Mouse (Mus musculus) heart, embryonic 15.5 days (tissue): ENCODE measurements around the gene Patj. TPM values are rescaled to one million over a fixed set of nuclear protein-coding genes. Genes with fewer than 3 reads are reported as not detected.

ENCODE experiments used
- ATAC-seq: fragments of 200-750 bp; cut with Nextera tagmentation; replicated peaks from 2 replicates; pipeline ENCODE4 v1.8.0; 2017; ENCODE audit warnings: low read depth, moderate TSS enrichment; ENCODE audit not compliant: insufficient number of reproducible peaks, insufficient read depth, low FRiP score
- H3K27ac ChIP-seq: fragments of 300-500 bp; sonication (generic); 2 replicates; pipeline ENCODE4 v1.5.1; 2015; ENCODE audit warnings: mild to moderate bottlenecking, inconsistent platforms
- H3K27me3 ChIP-seq: fragments of 300-500 bp; sonication (generic); 2 replicates; pipeline ENCODE4 v1.6.1; 2015; ENCODE audit warnings: inconsistent platforms
- H3K36me3 ChIP-seq: fragments of 300-500 bp; sonication (generic); 2 replicates; pipeline ENCODE4 v1.6.1; 2015; ENCODE audit warnings: mild to moderate bottlenecking, inconsistent platforms
- H3K4me1 ChIP-seq: fragments of 300-500 bp; sonication (generic); replicated peaks from 2 replicates; pipeline ENCODE4 v1.6.1; 2015; ENCODE audit warnings: inconsistent platforms
- H3K4me2 ChIP-seq: fragments of 300-500 bp; sonication (generic); 2 replicates; pipeline ENCODE4 v1.6.1; 2015; ENCODE audit warnings: inconsistent platforms, mild to moderate bottlenecking, moderate library complexity
- H3K4me3 ChIP-seq: fragments of 300-500 bp; sonication (generic); 2 replicates; pipeline ENCODE4 v1.5.1; 2015; ENCODE audit warnings: mild to moderate bottlenecking, inconsistent platforms
- H3K9ac ChIP-seq: fragments of 300-500 bp; sonication (generic); 2 replicates; pipeline ENCODE4 v1.6.1; 2015; ENCODE audit warnings: mild to moderate bottlenecking, inconsistent platforms
- H3K9me3 ChIP-seq: fragments of 300-500 bp; sonication (generic); replicated peaks from 2 replicates; pipeline ENCODE4 v1.6.1; 2016; ENCODE audit warnings: inconsistent platforms
- WGBS: fragments of 180-500 bp; shearing (Covaris S2); methylation state at CpG from one replicate; pipeline ENCODE4 v1.1.7; 2015; ENCODE audit warnings: mixed read lengths; 5-methylcytosine and 5-hydroxymethylcytosine counted together
- polyA plus RNA-seq: library from polyadenylated mRNA; unstranded; fragments of >200 nt; fragmentation: Nextera tagmentation; extraction: Ambion mirVana; gene quantifications from 2 replicates; pipeline ENCODE4 v1.2.1, GENCODE M21; 2015

Gene Patj
- polyA plus RNA-seq, 1 experiment from 2014 or later: 5.9 TPM

GRCm38 (mm10) chr4:98450308-98450707, 54.7 kb downstream of the Patj start:
- no peaks in the 10 kb centered on the region for H3K36me3 ChIP-seq
- H3K4me1 ChIP-seq: 0 out of 2 replicates have a peak, but pooled peaks cover 8% of the 10 kb centered on the region
- no peak overlapping the region for H3K4me2 ChIP-seq
- no peak overlapping the region for H3K9ac ChIP-seq
- H3K4me3 ChIP-seq: no peak overlapping the region
- H3K9me3 ChIP-seq: no peaks in the 10 kb centered on the region
- no peaks in the 10 kb centered on the region for H3K27me3 ChIP-seq
- 66% methylated on average over 11 of the region's 11 CpGs for WGBS
- H3K27ac ChIP-seq: no peak overlapping the region
- ATAC-seq: no peak

GRCm38 (mm10) chr4:98450829-98451228, 55.2 kb downstream of the Patj start:
- Histone ChIP-seq H3K9me3 (no peaks in the 10 kb centered on the region), H3K36me3 (no peaks in the 10 kb centered on the region), H3K9ac (no peak overlapping the region), H3K4me1 (0 out of 2 replicates have a peak, but pooled peaks cover 8% of the 10 kb centered on the region), H3K27ac (no peak overlapping the region), H3K27me3 (no peaks in the 10 kb centered on the region), H3K4me3 (no peak overlapping the region), H3K4me2 (no peak overlapping the region)
- ATAC-seq: no peak
- WGBS: 83% methylated on average over 5 of the region's 5 CpGs

- Histone ChIP-seq H3K27ac (no peak overlapping the region), H3K9ac (no peak overlapping the region), H3K4me1 (0 out of 2 replicates have a peak, but pooled peaks cover 8% of the 10 kb centered on the region), H3K4me2 (no peak overlapping the region), H3K36me3 (no peaks in the 10 kb centered on the region), H3K9me3 (no peaks in the 10 kb centered on the region), H3K4me3 (no peak overlapping the region), H3K27me3 (no peaks in the 10 kb centered on the region)
- WGBS: 76% methylated on average over 3 of the region's 3 CpGs
- no peak for ATAC-seq
These were observed 55.7 kb downstream of the Patj start for GRCm38 (mm10) chr4:98451259-98451658.

GRCm38 (mm10) chr4:98452725-98453124, 57.1 kb downstream of the Patj start:
- Histone ChIP-seq H3K27ac (no peak overlapping the region), H3K27me3 (no peaks in the 10 kb centered on the region), H3K9me3 (no peaks in the 10 kb centered on the region), H3K4me1 (0 out of 2 replicates have a peak, but pooled peaks cover 8% of the 10 kb centered on the region), H3K9ac (no peak overlapping the region), H3K4me3 (no peak overlapping the region), H3K36me3 (no peaks in the 10 kb centered on the region), H3K4me2 (no peak overlapping the region)
- no peak for ATAC-seq
- 93% methylated on average over 2 of the region's 2 CpGs for WGBS

GRCm38 (mm10) chr4:98453231-98453630, 57.6 kb downstream of the Patj start:
- Histone ChIP-seq H3K36me3 (no peaks in the 10 kb centered on the region), H3K27me3 (no peaks in the 10 kb centered on the region), H3K27ac (no peak overlapping the region), H3K4me2 (no peak overlapping the region), H3K4me1 (0 out of 2 replicates have a peak, but pooled peaks cover 8% of the 10 kb centered on the region), H3K9me3 (no peaks in the 10 kb centered on the region), H3K4me3 (no peak overlapping the region), H3K9ac (no peak overlapping the region)
- WGBS: 71% methylated on average over 5 of the region's 5 CpGs
- ATAC-seq: no peak

- H3K36me3 ChIP-seq: no peaks in the 10 kb centered on the region
- 92% methylated on average over 2 of the region's 2 CpGs for WGBS
- no peak overlapping the region for H3K4me3 ChIP-seq
- no peak overlapping the region for H3K27ac ChIP-seq
- no peak overlapping the region for H3K9ac ChIP-seq
- no peaks in the 10 kb centered on the region for H3K9me3 ChIP-seq
- 0 out of 2 replicates have a peak, but pooled peaks cover 3% of the 10 kb centered on the region for H3K4me1 ChIP-seq
- H3K4me2 ChIP-seq: no peak overlapping the region
- H3K27me3 ChIP-seq: no peaks in the 10 kb centered on the region
- no peak for ATAC-seq
These were observed 59.8 kb downstream of the Patj start for GRCm38 (mm10) chr4:98455352-98455751.

- Histone ChIP-seq H3K4me3 (no peak overlapping the region), H3K4me1 (0 out of 2 replicates have a peak, but pooled peaks cover 3% of the 10 kb centered on the region), H3K36me3 (no peaks in the 10 kb centered on the region), H3K27me3 (no peaks in the 10 kb centered on the region), H3K9me3 (no peaks in the 10 kb centered on the region), H3K27ac (no peak overlapping the region), H3K9ac (no peak overlapping the region), H3K4me2 (no peak overlapping the region)
- ATAC-seq: no peak
- WGBS: 87% methylated on average over 8 of the region's 8 CpGs
These were observed 60.3 kb downstream of the Patj start for GRCm38 (mm10) chr4:98455910-98456309.

- H3K27me3 ChIP-seq: no peaks in the 10 kb centered on the region
- no peak overlapping the region for H3K9ac ChIP-seq
- H3K4me2 ChIP-seq: no peak overlapping the region
- no peaks in the 10 kb centered on the region for H3K9me3 ChIP-seq
- H3K36me3 ChIP-seq: peaks cover 6% of the 10 kb centered on the region; the same call in 1 of the 2 replicates
- H3K4me3 ChIP-seq: no peak overlapping the region
- ATAC-seq: no peak
- no peaks in the 10 kb centered on the region for H3K4me1 ChIP-seq
- WGBS: 84% methylated on average over 2 of the region's 2 CpGs
- H3K27ac ChIP-seq: no peak overlapping the region
These were observed 66.3 kb downstream of the Patj start for GRCm38 (mm10) chr4:98461804-98462341.

- Histone ChIP-seq H3K27ac (no peak overlapping the region), H3K4me3 (no peak overlapping the region), H3K27me3 (no peaks in the 10 kb centered on the region), H3K36me3 (peaks cover 6% of the 10 kb centered on the region; the same call in 1 of the 2 replicates), H3K4me1 (no peaks in the 10 kb centered on the region; the same call in 1 of the 2 replicates), H3K9ac (no peak overlapping the region), H3K4me2 (no peak overlapping the region), H3K9me3 (no peaks in the 10 kb centered on the region)
- ATAC-seq: no peak
- whole genome bisulfite sequencing: 83% methylated on average over 1 of the region's 1 CpGs
These were observed 69.9 kb downstream of the Patj start for GRCm38 (mm10) chr4:98465476-98465875.

- Histone ChIP-seq H3K9me3 (no peaks in the 10 kb centered on the region), H3K4me1 (no peaks in the 10 kb centered on the region; the same call in 1 of the 2 replicates), H3K4me3 (no peak overlapping the region), H3K36me3 (peaks cover 6% of the 10 kb centered on the region; the same call in 1 of the 2 replicates), H3K27me3 (no peaks in the 10 kb centered on the region), H3K27ac (no peak overlapping the region), H3K4me2 (no peak overlapping the region), H3K9ac (no peak overlapping the region)
- ATAC-seq: no peak
- WGBS: 43% methylated on average over 2 of the region's 2 CpGs
These were observed 70.3 kb downstream of the Patj start for GRCm38 (mm10) chr4:98465886-98466285.

GRCm38 (mm10) chr4:98471376-98471775, 75.8 kb downstream of the Patj start:
- no peak overlapping the region for H3K4me3 ChIP-seq
- WGBS: 69% methylated on average over 7 of the region's 7 CpGs
- no peaks in the 10 kb centered on the region for H3K36me3 ChIP-seq
- H3K9ac ChIP-seq: no peak overlapping the region
- no peak overlapping the region for H3K27ac ChIP-seq
- no peaks in the 10 kb centered on the region for H3K9me3 ChIP-seq
- H3K4me2 ChIP-seq: no peak overlapping the region
- H3K27me3 ChIP-seq: no peaks in the 10 kb centered on the region
- no peaks in the 10 kb centered on the region; the same call in 1 of the 2 replicates for H3K4me1 ChIP-seq
- ATAC-seq: no peak

GRCm38 (mm10) chr4:98473491-98473890, 77.9 kb downstream of the Patj start:
- Histone ChIP-seq H3K27me3 (no peaks in the 10 kb centered on the region), H3K36me3 (no peaks in the 10 kb centered on the region), H3K4me2 (no peak overlapping the region), H3K9ac (no peak overlapping the region), H3K27ac (no peak overlapping the region), H3K4me3 (no peak overlapping the region), H3K4me1 (no peaks in the 10 kb centered on the region; the same call in 1 of the 2 replicates), H3K9me3 (no peaks in the 10 kb centered on the region)
- WGBS: 51% methylated on average over 3 of the region's 3 CpGs
- ATAC-seq: no peak
